Mouse (Mus musculus) hindbrain, embryonic 13.5 days (tissue): Measurements from ENCODE around the gene Fbxo4. TPM values are rescaled to one million over a fixed set of nuclear protein-coding genes. Genes with fewer than 3 reads are reported as not detected.

Experiments used
- ATAC-seq: fragments of 200-750 bp; cut with Nextera tagmentation; 2 replicates; pipeline ENCODE4 v1.8.0; 2017; ENCODE audit warnings: moderate TSS enrichment; ENCODE audit not compliant: low FRiP score
- H3K27ac ChIP-seq: fragments of 300-500 bp; sonication (generic); 2 replicates; pipeline ENCODE4 v1.5.1; 2015; ENCODE audit warnings: inconsistent platforms, mild to moderate bottlenecking, moderate library complexity
- H3K27me3 ChIP-seq: fragments of 300-500 bp; sonication (generic); 2 replicates; pipeline ENCODE4 v1.6.1; 2015; ENCODE audit warnings: mild to moderate bottlenecking, inconsistent platforms
- H3K36me3 ChIP-seq: fragments of 300-500 bp; sonication (generic); 2 replicates; pipeline ENCODE4 v1.6.1; 2015; ENCODE audit warnings: mild to moderate bottlenecking, inconsistent platforms
- H3K4me1 ChIP-seq: fragments of 300-500 bp; sonication (generic); replicated peaks from 2 replicates; pipeline ENCODE4 v1.6.1; 2015; ENCODE audit warnings: inconsistent platforms
- H3K4me2 ChIP-seq: fragments of 300-500 bp; sonication (generic); 2 replicates; pipeline ENCODE4 v1.6.1; 2015; ENCODE audit warnings: inconsistent platforms, mild to moderate bottlenecking, moderate library complexity
- H3K4me3 ChIP-seq: fragments of 300-500 bp; sonication (generic); 2 replicates; pipeline ENCODE4 v1.5.1; 2015; ENCODE audit warnings: mild to moderate bottlenecking, inconsistent platforms
- H3K9ac ChIP-seq: fragments of 300-500 bp; sonication (generic); 2 replicates; pipeline ENCODE4 v1.6.1; 2015; ENCODE audit warnings: mild to moderate bottlenecking, inconsistent platforms
- H3K9me3 ChIP-seq: fragments of 300-500 bp; sonication (generic); 2 replicates; pipeline ENCODE4 v1.6.1; 2016; ENCODE audit warnings: inconsistent platforms
- WGBS: fragments of 180-500 bp; shearing (Covaris S2); methylation state at CpG from one replicate; pipeline ENCODE4 v1.1.7; 2015; 5-methylcytosine and 5-hydroxymethylcytosine counted together
- polyA plus RNA-seq: library from polyadenylated mRNA; unstranded; fragments of >200 nt; fragmentation: Nextera tagmentation; extraction: Ambion mirVana; gene quantifications from 2 replicates; pipeline ENCODE4 v1.2.1, GENCODE M21; 2015

The Fbxo4 gene
- polyA plus RNA-seq, 1 experiment from 2014 or later, result 8.2 TPM

GRCm38 (mm10) chr15:3969743-3970142 is 9.6 kb downstream of the Fbxo4 start:
- Histone ChIP-seq H3K4me3 (no peak overlapping the region), H3K9me3 (no peaks in the 10 kb centered on the region), H3K4me2 (no peak overlapping the region), H3K9ac (no peak overlapping the region), H3K27me3 (no peaks in the 10 kb centered on the region), H3K36me3 (peaks cover 19% of the 10 kb centered on the region), H3K4me1 (no peaks in the 10 kb centered on the region), H3K27ac (no peak overlapping the region)
- no peak for ATAC-seq
- WGBS, result 92% methylated on average over 14 of the region's 14 CpGs

DNA sequence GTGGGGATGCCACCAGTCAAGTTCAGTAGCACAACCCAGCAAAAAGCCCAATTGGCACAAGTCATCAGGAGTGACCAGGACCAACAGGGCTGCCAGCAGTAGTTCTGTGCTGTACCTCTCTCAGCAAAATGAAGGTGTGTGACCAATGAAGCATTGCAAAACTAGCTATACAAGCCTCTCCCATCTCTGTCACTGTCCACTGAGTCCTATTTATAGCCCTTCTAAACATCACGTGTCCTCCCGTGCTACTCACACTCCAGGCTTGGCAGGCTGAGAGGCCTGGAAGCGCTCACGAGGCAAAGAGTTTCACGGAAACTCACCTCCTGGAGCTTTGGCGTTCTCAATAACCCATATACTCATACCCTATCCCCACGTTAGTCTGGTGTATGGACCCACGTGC is 17.1 kb downstream of the Fbxo4 start:
- no peak overlapping the region for H3K9ac ChIP-seq
- H3K4me1 ChIP-seq, result no peaks in the 10 kb centered on the region
- WGBS, result 86% methylated on average over 8 of the region's 8 CpGs
- no peaks in the 10 kb centered on the region for H3K9me3 ChIP-seq
- H3K4me2 ChIP-seq, result no peak overlapping the region
- no peaks in the 10 kb centered on the region for H3K36me3 ChIP-seq
- no peak overlapping the region for H3K27ac ChIP-seq
- H3K27me3 ChIP-seq, result no peaks in the 10 kb centered on the region
- no peak overlapping the region for H3K4me3 ChIP-seq
- no peak for ATAC-seq

- WGBS, result 62% methylated on average over 1 of the region's 1 CpGs
- Histone ChIP-seq H3K27me3 (no peaks in the 10 kb centered on the region), H3K9me3 (no peaks in the 10 kb centered on the region), H3K4me1 (no peaks in the 10 kb centered on the region), H3K9ac (no peak overlapping the region), H3K27ac (no peak overlapping the region), H3K4me2 (no peak overlapping the region), H3K36me3 (no peaks in the 10 kb centered on the region), H3K4me3 (no peak overlapping the region)
- ATAC-seq, result no peak
Observed at GRCm38 (mm10) chr15:3960094-3960493, 19.3 kb downstream of the Fbxo4 start.

- WGBS, result 19% methylated on average over 4 of the region's 4 CpGs
- ATAC-seq, result no peak
- H3K4me2 ChIP-seq, result no peak overlapping the region
Observed at GRCm38 (mm10) chr15:3957982-3958381, 21.4 kb downstream of the Fbxo4 start.

GRCm38 (mm10) chr15:3954971-3955370 is 24.4 kb downstream of the Fbxo4 start:
- Histone ChIP-seq H3K27me3 (no peaks in the 10 kb centered on the region), H3K4me1 (no peaks in the 10 kb centered on the region), H3K9ac (no peak overlapping the region), H3K36me3 (no peaks in the 10 kb centered on the region), H3K4me3 (no peak overlapping the region), H3K4me2 (no peak overlapping the region), H3K27ac (no peak overlapping the region), H3K9me3 (no peaks in the 10 kb centered on the region)
- no peak for ATAC-seq
- WGBS, result 72% methylated on average over 2 of the region's 2 CpGs

More at GRCm38 (mm10) chr15:3957982-3958381, 21.4 kb downstream of the Fbxo4 start:
- H3K4me1 ChIP-seq, result no peaks in the 10 kb centered on the region
- no peak overlapping the region for H3K9ac ChIP-seq
- no peak overlapping the region for H3K4me3 ChIP-seq
- no peaks in the 10 kb centered on the region for H3K9me3 ChIP-seq
- no peaks in the 10 kb centered on the region for H3K27me3 ChIP-seq
- H3K36me3 ChIP-seq, result no peaks in the 10 kb centered on the region
- no peak overlapping the region for H3K27ac ChIP-seq

GRCm38 (mm10) chr15:3938132-3938531 is 41.2 kb downstream of the Fbxo4 start:
- no peak overlapping the region for H3K9ac ChIP-seq
- H3K36me3 ChIP-seq, result no peaks in the 10 kb centered on the region
- ATAC-seq, result no peak
- H3K27me3 ChIP-seq, result no peaks in the 10 kb centered on the region
- no peaks in the 10 kb centered on the region for H3K9me3 ChIP-seq
- no peak overlapping the region for H3K4me3 ChIP-seq
- H3K4me2 ChIP-seq, result no peak overlapping the region
- H3K27ac ChIP-seq, result no peak overlapping the region
- WGBS, result 80% methylated on average over 2 of the region's 2 CpGs
- no peaks in the 10 kb centered on the region for H3K4me1 ChIP-seq

DNA sequence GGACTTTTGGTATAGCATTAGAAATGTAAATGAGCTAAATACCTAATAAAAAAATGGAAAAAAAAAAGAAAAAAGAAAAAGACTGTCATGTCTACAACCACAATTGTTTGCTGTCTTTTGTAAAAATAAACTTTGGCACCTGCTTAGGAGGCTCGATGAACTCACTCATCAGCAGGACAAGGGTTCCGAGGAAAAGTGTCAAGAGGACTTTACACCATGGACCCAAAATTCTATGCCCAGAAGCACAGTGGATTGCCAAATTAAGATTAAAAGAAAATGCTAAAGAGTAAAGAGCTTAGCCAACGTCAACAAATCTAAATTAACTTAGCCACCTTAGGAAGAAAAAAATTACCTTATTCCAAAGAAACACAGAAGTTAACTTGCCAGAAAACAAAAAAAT is 43.3 kb downstream of the Fbxo4 start:
- Histone ChIP-seq H3K4me3 (no peak overlapping the region), H3K27me3 (no peaks in the 10 kb centered on the region), H3K9me3 (no peaks in the 10 kb centered on the region), H3K9ac (no peak overlapping the region), H3K4me2 (no peak overlapping the region), H3K27ac (no peak overlapping the region), H3K4me1 (no peaks in the 10 kb centered on the region), H3K36me3 (no peaks in the 10 kb centered on the region)
- 90% methylated on average over 3 of the region's 3 CpGs for WGBS
- no peak for ATAC-seq

DNA sequence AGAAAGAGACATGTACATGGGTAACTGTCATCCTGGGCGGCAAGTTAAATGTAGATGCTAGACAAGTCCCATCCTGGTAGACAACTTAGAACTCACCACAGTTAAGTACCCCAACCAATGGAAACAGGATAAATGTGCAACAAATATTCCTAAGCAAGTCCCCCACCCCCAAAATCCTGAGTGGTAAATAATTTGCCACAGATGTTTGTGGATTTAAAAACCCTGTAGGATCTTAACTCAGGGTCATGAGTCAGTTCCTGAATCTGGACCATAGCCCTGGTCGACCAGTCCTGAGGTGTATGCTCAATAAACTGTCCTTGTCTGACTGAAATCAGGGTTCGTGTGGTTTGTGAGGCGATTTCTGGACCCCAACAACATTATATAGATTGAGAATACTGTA is 45.9 kb downstream of the Fbxo4 start:
- Histone ChIP-seq H3K27ac (no peak overlapping the region), H3K27me3 (no peaks in the 10 kb centered on the region), H3K4me2 (no peak overlapping the region), H3K36me3 (no peaks in the 10 kb centered on the region), H3K4me1 (no peaks in the 10 kb centered on the region), H3K4me3 (no peak overlapping the region), H3K9me3 (no peaks in the 10 kb centered on the region), H3K9ac (no peak overlapping the region)
- WGBS, result 89% methylated on average over 4 of the region's 4 CpGs
- no peak for ATAC-seq

- Histone ChIP-seq H3K4me2 (no peak overlapping the region), H3K4me3 (no peak overlapping the region), H3K9me3 (no peaks in the 10 kb centered on the region), H3K4me1 (no peaks in the 10 kb centered on the region), H3K27me3 (no peaks in the 10 kb centered on the region), H3K27ac (no peak overlapping the region), H3K9ac (no peak overlapping the region), H3K36me3 (no peaks in the 10 kb centered on the region)
- WGBS, result 96% methylated on average over 1 of the region's 1 CpGs
- no peak for ATAC-seq
Observed at GRCm38 (mm10) chr15:3931931-3932330, 47.4 kb downstream of the Fbxo4 start.

Other genes with a start within 250 kb of the Fbxo4 start
- gene AW549877, start 16.2 kb upstream of the Fbxo4 start, polyA plus RNA-seq, result 40.0 and 41.5 TPM in 2 replicates
- gene Oxct1, start 46.8 kb upstream of the Fbxo4 start, polyA plus RNA-seq, result 256 and 258 TPM in 2 replicates